Mouse (Mus musculus): ENCODE measurements around the gene Cyp2f2.

Cyp2f2 gene

DNA sequence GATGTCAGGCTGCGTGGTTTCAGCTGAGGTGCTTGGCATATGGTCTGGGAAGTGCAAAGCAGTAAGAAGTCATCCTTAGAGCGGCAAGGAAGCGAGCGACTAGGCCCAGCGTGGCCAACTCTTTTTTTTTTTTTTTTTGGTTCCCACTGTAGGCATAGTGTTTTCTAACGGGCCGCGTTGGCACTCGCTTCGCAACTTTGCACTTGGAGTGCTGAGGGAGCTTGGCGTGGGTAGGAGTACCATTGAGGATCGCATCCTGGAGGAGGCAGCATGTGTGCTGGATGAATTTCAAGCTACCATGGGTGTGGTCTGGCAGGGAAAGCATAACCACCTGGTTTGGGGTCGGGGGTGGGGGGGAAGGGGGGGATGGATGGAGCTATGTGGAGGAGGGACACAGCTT is 36.3 kb downstream of the Cyp2f2 start:
- DNase-seq (ENCODE audit: low spot score), result no peak

DNA sequence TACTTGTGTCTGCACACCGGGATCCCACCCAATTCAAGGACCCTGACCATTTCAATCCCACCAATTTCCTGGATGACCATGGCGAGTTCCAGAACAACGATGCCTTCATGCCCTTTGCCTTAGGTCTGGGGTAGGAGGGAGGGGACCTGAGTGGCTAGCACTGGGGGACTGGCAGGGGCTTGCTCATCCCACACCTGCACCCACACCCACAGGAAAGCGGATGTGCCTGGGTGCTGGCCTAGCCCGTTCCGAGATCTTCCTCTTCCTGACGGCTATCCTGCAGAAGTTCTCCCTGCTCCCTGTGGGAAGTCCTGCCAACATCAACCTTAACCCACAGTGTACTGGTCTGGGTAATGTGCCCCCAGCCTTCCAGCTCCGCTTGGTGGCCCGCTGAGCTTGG is 38.5 kb downstream of the Cyp2f2 start:
- no peak for DNase-seq (ENCODE audit: low spot score)

GRCm38 (mm10) chr7:27159256-27159655 is 39.5 kb downstream of the Cyp2f2 start:
- DNase-seq (ENCODE audit: low spot score), result no peak

DNA sequence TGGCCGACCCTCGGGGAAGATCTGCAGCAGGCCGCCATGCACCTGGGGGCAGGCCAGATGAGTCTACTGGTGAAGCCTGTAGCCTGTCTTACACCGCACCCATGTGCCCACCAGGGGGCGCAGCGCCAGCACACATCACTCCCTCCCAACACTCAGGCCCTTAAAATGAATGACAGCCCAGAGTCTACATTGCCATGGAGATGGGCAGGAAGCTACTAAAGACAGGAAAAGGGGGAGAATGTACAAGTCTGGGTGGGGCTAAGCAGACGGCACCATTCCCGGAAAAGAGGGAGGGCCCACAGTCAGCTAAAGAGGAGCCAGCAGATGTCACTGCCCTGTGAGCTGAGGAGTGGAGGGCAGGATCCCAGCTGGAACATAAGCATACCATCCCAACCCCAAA is 40.2 kb downstream of the Cyp2f2 start:
- peak; percentile 69 for DNase-seq (ENCODE audit: low spot score)

DNA sequence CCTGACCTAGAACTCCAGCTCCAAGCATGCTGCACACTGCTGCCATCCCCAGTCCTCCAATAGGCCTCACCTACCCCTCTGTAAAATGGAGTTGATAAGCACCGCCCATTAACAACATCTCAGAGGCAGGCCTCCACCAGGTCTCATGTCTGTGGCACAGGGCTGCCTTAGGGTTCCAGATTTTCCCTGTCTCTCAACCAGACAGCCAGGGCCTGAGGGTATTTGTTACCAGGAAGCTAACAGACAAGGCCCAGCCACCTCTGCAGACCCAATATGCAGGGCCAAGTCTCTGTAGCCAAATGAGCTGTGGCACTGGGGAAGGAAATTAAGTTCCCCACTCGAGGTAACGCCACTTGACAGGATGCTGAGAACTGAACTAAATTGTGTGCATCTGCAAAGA is 41.2 kb downstream of the Cyp2f2 start:
- no peak for DNase-seq (ENCODE audit: low spot score)

GRCm38 (mm10) chr7:27161744-27162143 is 42.0 kb downstream of the Cyp2f2 start:
- no peak for DNase-seq (ENCODE audit: low spot score)

DNA sequence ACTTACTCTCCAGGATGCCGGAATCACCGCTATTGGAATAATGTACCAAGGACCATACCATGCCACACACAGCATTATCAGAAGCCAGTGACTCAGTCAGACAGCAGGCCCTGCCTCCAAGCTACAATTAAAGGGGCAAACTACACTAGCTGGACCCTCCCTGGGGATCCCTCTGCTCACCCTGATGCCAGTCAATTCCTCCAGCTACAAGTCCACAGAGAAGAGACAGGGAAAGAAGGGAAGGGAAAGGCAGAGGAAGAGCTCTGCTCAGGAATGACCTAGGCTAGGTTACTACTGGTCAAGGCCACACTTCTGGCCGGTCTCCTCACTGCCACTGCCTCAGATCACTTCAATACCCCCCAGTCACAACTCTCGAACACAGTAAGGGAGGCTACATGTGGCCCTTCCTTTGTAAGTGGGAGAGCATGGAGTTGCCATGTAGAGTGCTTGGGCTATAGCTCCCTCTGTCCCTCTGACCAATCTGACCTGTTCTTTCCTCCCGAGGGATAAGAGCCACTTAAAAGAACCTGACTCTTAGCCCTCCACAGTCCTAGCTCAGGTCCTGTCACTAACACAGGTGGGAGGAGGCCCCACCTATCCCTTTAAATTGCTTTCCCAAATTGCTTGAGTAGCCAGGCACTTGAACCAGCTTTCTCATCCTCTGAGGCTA is 43.2 kb downstream of the Cyp2f2 start:
- DNase-seq (ENCODE audit: low spot score), result no peak

GRCm38 (mm10) chr7:27163450-27163805 is 43.7 kb downstream of the Cyp2f2 start:
- DNase-seq (ENCODE audit: low spot score), result no peak

DNA sequence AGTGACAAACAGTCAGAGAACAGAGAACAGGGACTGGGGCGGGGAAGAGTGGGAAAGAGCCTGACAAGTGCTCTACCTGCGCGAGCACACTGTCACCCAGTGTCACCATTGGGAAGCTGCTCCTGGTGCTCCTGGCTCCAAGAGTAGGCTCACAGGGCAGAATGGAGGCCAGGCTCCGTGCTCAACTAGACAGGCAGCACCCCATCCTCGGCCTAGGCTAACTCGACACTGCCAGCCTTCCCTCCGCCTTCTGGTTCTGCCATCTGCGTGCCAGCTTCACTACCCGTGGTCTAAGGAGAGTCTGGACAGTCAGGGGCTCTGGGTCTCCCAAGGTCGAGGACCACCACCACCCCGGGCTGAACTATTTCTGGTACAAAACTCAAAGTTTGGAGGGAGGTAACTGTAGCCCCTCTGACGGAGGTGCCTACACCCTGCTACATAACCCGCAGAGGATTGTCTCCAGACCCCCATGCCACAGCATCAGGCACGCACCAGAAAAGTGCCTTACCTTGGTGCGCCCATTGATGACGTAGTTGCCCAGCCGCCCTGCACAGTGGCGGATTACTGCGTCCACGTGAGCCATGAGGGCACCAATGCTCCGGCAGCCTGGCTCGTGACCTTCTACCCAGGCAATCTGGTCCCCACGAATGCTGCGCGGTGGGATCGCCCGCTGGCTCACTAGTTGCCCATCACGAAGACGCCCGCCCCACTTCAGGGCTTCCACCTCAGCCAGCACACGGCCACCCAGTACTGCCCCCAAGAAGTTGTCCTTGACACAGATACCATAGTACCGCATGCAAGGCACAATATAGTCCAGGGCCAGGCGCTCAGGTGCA is 44.6 kb downstream of the Cyp2f2 start:
- no peak for DNase-seq (ENCODE audit: low spot score)

GRCm38 (mm10) chr7:27165007-27165655 is 45.4 kb downstream of the Cyp2f2 start:
- peak; percentile 45 for DNase-seq (ENCODE audit: low spot score)

DNA sequence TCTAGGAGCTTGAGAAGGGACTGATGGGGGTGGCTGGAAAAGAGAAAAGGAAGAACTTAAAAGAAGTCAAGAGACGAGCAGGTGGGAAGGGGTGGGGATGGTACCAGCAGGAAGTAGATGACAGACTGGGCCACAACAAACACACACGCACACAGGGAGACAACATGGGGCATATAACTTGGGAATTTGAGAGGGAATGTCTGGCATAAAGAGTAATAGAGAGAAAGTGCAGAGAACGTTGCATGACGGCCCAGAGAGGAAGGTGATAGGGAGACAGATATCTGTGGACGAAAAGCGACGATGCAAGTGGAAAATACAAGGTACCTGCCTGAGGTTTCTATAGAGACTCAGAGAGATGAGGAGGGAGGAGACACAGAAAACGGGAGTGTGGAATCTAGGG is 46.0 kb downstream of the Cyp2f2 start:
- DNase-seq (ENCODE audit: low spot score), result no peak

DNA sequence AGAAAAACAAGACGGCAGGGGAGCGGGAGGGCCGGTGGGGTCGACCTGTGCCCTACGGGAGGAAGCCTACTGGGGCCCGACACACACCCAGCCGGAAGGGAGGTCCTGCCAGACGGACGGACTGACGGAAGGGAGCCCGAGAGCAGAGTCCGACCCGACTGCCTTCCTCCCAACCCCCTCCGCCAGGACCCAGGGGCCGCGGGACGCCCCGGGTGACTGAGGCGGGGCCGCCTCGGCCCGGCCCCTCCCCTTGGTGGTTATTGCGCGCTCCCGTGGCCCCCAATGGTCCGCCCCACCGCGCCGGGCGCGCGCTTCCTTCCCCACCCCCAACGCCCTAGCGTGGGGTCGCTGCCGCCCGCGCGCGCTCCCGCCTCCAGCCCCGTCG is 46.5 kb downstream of the Cyp2f2 start:
- peak; percentile 79 for DNase-seq (ENCODE audit: low spot score)

DNA sequence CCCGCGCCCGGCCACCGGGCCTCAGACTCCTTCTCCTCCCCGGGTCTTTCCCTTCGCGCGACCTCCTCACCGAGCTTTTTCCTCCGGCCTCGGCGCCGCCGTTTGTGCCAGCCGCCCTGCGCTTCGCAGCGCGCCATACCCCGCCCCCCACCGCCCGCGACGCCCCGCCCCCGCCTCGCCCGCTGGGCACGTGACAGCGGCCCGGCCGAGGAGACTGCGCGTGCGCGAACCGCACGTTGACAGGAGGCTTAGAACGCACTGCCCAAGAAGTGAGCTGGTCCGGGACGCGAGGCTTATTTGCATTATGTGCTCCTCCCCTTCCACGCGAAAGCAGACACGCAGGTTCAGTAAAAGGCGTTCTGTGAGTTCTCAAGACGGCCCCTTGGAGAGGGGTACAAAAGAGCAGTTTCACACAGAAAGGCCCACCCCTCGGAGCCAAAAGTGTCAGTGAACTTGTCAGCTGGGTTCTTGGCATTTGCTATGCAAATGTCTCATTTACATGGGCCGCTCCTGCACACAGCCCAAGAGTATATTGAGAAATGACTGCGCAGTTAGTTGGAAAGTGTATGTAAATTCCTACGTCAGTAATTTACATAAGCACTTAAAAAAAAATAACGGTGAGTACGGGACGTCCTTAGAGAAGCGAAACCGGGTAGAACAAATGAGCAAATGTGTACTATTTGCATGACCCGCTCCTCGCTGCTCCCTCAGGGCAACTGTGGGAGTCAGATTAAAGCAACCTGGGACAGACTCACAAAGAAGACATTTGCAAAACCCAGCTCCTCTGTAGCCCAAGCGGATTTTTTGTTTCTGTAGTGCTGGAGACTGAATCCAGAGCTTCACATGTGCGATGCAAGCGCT is 47.1 kb downstream of the Cyp2f2 start, which contains the start of gene Egln2:
Gene Egln2, minus strand, starts transcription at position 189 of the 861 bp plus-strand sequence.
- DNase-seq (ENCODE audit: low spot score), result peak; percentile 92

DNA sequence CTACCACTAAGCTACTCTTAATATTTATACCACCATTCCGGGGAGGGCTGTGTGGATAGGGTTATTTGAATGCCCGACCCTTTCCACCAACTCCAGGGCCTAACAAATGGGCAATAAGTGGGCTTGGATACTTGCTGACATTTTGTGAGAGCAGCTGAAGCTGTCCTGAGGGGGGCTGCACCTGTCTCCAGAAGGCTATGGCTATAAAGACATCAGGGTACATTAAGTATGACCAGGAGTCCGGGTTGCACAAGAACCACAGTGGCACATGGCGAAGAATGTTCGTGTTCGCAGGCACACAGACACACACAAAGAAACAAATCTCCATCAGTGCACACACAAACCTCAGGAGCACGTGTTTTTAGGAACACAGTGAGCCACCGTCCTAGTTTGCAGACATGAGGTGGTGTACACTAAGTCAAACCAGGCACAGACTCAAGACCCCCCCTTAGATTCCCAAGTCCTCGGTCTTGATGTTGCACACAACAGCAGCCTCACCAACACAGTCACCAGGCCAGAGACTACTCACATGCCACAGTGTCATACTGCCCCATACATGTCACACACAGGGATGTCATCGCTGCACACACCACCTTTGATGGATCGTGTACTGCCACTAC is 47.9 kb downstream of the Cyp2f2 start:
- DNase-seq (ENCODE audit: low spot score), result no peak

- no peak for DNase-seq (ENCODE audit: low spot score)
Measured at GRCm38 (mm10) chr7:27168371-27168770, 48.7 kb downstream of the Cyp2f2 start.

DNA sequence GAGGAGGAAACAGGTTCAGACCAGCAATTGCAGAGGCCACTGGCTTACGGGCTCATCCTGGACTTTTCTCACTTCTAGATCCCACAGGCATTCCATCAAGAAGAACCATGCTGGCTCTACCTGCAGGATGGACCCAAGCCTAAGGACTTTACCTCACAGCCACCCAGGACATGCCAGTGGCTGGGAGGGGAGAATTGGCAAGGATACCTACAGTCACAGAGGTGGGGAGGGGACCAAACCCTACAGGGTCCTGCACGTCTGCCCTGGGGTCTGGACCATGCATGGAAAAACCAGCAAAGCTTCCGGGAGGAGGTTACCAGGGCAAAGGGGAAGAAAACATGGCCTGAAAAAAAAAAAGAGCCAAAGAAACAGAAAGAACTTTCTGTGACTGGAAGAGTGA is 51.3 kb downstream of the Cyp2f2 start:
- no peak for DNase-seq (ENCODE audit: low spot score)

DNA sequence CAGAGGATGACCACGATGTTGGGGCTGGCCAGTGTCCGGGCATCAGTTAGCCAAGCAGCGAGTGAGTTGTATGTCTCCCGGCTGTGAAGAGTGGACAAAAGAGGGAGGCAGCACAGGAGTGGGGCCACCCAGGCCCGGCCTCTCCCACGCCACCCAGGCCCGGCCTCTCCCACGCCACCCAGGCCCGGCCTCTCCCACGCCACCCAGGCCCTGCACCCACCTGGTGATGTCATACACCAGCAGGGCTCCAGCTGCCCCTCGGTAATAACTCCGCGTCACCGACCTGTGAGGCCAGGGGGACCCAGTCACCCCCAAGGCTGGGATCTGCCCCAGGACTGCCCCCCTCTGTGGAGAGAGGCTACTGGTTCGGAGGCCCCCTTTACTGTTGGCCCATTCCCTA is 54.8 kb downstream of the Cyp2f2 start:
- no peak for DNase-seq (ENCODE audit: low spot score)

DNA sequence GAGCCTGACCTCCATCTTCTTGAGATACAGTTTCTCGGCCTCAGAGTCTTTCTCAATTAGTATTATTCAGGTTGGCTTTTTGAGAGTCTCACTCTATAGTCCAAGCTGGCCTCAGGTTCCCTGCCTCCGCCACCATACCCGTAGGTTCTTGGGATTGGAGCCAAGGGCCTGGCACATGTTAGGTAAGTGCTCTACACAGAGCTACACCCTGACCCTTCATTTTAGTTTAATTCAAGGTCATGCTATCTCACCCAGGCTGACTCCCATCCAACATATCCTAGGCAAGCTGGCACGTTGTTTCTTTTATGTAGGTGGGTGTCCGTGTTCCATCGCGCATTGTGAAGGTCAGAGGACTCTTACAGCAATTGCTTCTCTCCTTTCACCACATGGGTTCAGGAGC is 55.2 kb downstream of the Cyp2f2 start:
- no peak for DNase-seq (ENCODE audit: low spot score)

DNA sequence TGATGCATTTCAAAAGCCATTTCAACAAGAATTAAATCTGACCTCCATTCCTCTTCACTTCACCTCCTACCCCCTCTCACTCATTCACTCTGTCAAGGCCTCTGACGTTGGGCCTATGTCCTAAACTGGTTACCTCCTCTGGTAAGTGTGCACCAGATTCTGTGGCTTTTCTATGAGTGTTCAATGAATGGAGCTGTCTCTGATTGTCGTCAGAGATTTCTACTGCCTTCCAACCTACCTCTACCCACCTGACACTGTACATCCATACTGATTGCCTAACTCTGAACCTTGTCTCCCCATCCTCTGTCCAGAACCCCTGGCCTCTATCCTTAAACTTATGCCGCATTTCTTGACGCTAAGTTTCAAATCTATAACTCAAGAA is 58.2 kb downstream of the Cyp2f2 start:
- no peak for DNase-seq (ENCODE audit: low spot score)

GRCm38 (mm10) chr7:27178324-27179216 is 58.9 kb downstream of the Cyp2f2 start, which contains the start of gene Rab4b:
TSS of gene Rab4b (minus strand) at chr7:27178896.
- DNase-seq (ENCODE audit: low spot score), result peak; percentile 100

Data from ovary, adult 18-20 months (tissue).